Mouse (Mus musculus): ENCODE measurements at regions not wholly inside any gene's neighbourhood (a gene's known extent, or its start where the extent isn't known, plus 50 kb on each side); places are given as distances from the start of the nearest gene placed in this dataset.

GRCm38 (mm10) chr10:23522664-23523063 lies 172.1 kb upstream of the Eya4 start:
- intact Hi-C loops (cut with DNase I), result no loop called here
- DNase-seq, result no peak

DNA sequence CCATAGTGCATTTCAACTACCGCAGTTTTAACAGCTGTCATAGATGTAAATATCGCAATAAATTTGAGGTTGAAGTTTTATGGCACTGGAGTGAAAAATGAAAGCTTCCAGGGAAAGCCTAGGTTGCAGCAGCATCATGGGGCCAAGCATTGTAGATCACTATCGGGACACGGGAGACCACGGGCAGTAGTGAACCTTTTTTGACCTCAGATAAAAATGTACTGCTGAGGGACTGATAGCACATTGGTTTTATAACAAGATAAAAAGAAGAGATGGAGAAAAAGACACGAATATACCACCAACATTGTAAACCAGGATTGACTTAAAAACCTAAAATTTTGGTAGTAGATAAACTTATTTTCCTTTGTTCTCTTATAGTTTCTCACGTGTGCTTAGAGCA lies 143.1 kb upstream of the Eya4 start:
- DNase-seq, result no peak
- intact Hi-C loops (cut with DNase I), result no loop called here

- intact Hi-C loops (cut with DNase I), result no loop called here
- DNase-seq, result no peak
Observed at GRCm38 (mm10) chr10:23492971-23493370, 142.4 kb upstream of the Eya4 start.

- no peak for DNase-seq
- intact Hi-C loops (cut with DNase I), result no loop called here
Observed at GRCm38 (mm10) chr10:23488996-23489395, 138.4 kb upstream of the Eya4 start.

- intact Hi-C loops (cut with DNase I), result no loop called here
- DNase-seq, result no peak
Observed at GRCm38 (mm10) chr10:23480474-23480873, 129.9 kb upstream of the Eya4 start.

DNA sequence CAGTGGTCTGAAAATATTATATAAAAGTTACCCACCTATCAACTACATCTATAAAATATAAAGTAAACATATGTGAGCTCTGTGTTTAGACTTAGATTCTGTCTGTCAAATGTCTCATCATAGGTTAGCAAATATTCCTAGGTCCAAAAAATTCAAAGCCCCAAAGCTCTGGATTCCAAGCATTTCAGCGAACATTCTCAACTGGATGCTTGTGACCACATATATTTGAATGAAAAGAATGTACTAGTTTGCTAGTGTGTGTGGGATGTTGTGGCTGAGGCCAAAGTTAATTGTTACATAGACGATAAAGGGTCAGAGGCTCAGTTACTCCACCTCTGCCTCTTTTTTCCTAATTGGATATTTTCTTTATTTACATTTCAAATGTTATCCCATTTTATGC lies 128.3 kb upstream of the Eya4 start:
- intact Hi-C loops (cut with DNase I), result no loop called here
- DNase-seq, result no peak

- intact Hi-C loops (cut with DNase I), result no loop called here
- peak; percentile 0 for DNase-seq
Observed at GRCm38 (mm10) chr10:23477104-23477503, 126.5 kb upstream of the Eya4 start.

DNA sequence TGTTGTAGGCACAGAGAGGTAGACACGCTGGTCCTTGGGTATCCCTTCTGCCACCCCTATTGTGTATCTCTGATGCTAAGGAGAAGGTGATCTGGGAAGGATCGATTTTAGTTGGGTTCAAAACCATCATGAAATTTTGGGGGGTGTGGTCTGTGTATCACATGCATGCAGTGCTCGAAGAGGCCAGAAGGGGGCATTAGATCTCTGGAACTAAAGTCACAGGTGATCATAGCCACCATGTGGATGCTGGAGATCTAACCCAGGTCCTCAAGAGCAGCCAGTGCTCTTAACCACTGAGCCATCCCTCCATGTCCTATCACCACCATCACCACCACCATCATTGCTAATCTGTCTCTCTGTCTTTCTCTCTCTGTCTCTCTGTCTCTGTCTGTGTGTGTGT lies 100.4 kb upstream of the Eya4 start:
- intact Hi-C loops (cut with DNase I), result no loop called here
- no peak for DNase-seq

GRCm38 (mm10) chr10:23450647-23450979 lies 100.0 kb upstream of the Eya4 start:
- intact Hi-C loops (cut with DNase I), result no loop called here
- no peak for DNase-seq

DNA sequence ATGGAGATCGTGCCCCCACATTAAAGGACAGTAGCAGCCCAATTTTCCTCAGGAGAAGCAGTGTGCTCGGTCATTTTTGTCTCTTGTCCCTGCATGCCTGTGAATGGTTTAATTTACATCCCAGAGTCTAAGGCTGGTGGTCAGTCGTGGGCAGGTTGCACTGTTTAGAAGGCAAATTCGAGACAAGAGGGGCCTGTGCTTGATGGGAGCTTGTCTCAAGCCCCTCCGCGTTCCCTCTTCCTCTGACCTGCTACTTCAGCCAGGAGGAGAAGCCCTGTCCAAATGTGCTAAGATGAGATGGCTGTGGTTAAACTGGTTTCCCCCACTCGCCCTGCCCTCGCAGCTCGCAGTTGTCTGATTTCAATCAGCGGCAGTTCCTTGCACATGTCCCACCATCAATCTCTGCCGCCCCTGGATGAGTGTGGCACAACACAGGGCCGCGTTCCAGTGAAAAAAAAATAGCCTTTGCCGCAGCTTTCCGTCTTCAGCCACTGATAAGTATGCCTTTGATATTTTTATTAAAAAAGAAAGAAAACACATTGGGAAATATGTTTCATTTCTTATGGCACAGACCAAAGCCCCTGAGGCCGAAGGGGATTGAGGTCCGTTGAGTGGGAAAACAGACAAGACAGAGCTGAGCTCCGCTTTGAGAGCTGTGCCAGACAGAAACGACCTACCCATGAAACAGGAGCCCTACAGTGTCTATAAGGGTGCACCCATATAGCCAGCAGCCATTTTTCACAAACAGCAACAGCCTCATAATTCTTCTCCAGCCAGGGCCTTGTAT lies 99.5 kb upstream of the Eya4 start:
- intact Hi-C loops (cut with DNase I), result no loop called here
- DNase-seq, result no peak

DNA sequence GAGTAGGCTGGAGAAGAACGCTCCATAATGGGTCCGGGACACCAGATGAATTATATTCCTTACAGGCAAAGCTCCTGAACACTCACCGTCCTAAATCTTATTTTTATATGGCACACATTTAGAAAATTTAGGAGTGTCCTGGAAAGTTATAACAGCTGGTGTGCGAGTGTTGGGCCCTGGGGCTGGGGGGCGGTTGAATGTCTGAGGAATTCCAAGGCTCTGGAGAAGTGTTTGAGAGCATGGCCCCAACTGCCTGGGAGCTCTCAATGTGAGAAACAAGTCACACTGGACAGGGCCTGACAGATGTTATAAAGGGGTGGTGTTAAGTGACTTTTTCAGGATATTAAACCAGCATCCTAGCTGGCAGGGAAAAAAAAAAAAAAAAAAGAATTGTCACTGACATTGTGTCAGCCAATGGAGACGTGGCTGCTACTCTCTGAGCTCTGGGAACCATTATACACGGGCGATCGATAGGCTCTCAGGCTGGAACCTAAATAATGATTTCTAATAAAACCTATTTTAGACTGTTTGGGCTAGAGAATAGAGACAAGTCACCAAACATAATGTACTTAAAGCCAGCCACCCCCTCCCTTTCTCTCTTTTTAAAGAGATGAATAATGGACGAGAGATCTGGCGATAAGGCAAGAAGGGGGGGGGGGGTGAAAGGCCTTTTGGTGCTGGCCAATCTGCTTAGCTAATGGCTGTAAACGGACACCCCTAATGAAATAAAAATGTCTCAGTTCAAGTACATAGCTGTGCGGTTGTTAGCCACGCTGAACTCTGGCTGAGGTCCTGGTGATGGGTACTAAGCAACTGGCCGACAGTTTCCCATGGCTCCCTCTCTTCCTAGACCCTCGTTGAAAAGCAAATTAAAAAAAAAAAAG lies 98.6 kb upstream of the Eya4 start:
- intact Hi-C loops (cut with DNase I), result no loop called here
- DNase-seq, result no peak

GRCm38 (mm10) chr10:23430376-23430775 lies 79.8 kb upstream of the Eya4 start:
- intact Hi-C loops (cut with DNase I), result no loop called here
- DNase-seq, result no peak

DNA sequence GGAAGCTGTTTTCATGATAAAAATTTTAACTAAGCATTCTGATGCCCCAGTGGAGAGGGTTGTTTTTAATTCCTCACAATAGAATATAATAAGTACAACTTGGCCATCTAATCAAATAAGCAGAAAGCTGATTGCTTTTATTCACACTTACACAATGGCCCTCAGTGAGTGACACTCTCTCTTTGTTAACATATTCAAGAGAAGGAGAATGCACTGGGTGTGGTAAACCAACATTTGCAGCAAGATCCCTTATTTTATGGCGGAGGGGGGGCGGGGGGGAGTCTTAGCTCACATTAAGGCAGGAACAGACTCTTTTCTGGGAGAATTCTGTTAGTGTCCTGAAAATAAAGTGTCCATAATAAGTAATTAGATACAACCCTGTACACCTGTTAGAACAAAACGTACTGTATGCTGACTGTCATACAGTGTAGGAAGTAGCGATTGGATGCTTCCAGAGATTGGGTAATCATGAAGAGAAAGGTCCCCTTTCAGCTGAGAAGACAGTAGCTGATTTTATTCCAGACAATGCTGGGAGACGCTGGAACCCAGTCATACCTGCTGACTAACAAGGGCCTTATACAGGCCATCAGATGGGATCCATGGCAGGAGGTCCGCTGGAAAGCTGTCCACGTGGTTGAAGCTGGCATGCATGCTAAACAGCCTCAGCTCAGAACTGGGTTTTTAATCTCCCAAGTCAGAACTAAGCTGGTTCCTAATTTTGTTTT lies 63.4 kb upstream of the Eya4 start:
- peak; percentile 18 for DNase-seq
- intact Hi-C loops (cut with DNase I), result loop anchor here (10.0 kb wide), 1 partner anchor 361 kb away; no protein-coding TSS in a partner anchor

- intact Hi-C loops (cut with DNase I), result loop anchor here (10.0 kb wide), 1 partner anchor 289 kb away; no protein-coding TSS in a partner anchor
Observed at GRCm38 (mm10) chr10:23403351-23403938, 52.9 kb upstream of the Eya4 start.

More at GRCm38 (mm10) chr10:23403351-23403938, 52.9 kb upstream of the Eya4 start:
- DNase-seq, result peak; percentile 42
